Mouse (Mus musculus): ENCODE data around the gene Asb15. TPM values are rescaled to one million over a fixed set of nuclear protein-coding genes. Genes with fewer than 3 reads are reported as not detected.

Gene Asb15
- total RNA-seq, 1 experiment, result not detected

DNA sequence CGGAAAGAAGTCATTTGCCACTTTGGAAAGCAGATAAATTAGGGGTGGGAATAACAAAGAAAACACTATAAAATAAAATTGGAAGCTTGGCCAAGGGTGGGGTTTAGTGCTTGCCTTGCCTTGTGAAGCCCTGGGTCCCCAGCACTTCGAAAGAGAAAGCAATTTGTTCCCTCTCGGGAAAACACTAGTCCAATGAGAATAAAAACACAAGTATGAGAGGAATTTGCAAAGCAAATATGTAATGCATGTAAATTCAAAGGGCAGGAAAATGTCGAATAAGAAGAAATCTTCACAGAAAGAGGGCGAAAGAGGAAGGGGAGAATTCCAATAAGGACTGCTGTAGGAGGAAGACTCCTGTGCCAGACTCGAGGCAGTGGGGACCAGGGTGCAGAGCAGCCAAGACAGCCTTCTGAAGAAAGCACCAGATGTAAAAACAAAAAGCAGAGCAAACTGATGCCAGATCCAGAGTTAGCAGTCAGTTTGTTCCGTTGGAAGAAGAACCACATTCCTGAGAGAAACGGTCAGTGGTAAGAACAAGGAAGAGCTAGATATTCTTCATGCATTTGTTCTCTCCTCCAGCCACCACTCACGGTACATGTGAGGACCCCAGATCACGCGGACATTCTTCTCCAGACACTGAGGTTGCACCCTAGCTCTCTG is 26.6 kb downstream of the Asb15 start:
- H3K27ac ChIP-seq (ENCODE audit: insufficient read depth, low read depth, low read length, poor library complexity, severe bottlenecking), result no peak overlapping the region
- H3K9me3 ChIP-seq (ENCODE audit: control insufficient read depth, insufficient read depth, low read depth, low read length), result no peaks in the 10 kb centered on the region
- H3K36me3 ChIP-seq (ENCODE audit: control insufficient read depth, insufficient read depth, low read length, poor library complexity, severe bottlenecking), result no peaks in the 10 kb centered on the region
- in situ Hi-C loops (cut with MboI; ENCODE audit: low sequenced_read_pairs in 2 of 2, unreplicated experiment in 2 of 2), result no loop called here
- DNase-seq (ENCODE audit: low read depth, low spot score), result no peak
- H3K9ac ChIP-seq (ENCODE audit: insufficient read depth, low read depth, low read length, poor library complexity, severe bottlenecking), result no peak overlapping the region
- no peak overlapping the region for H3K4me3 ChIP-seq (ENCODE audit: insufficient read depth in 1 of 2, low read depth in 1 of 2, low read length in 2 of 2, poor library complexity in 1 of 2, severe bottlenecking in 1 of 2)
- no peak for TF ChIP-seq ZC3H11A (IDR thresholded peaks at IDR 0.05; ENCODE audit: borderline replicate concordance, low read depth, low read length)
- TF ChIP-seq MAFK (IDR thresholded peaks at IDR 0.05; ENCODE audit: insufficient read depth, low read depth, low read length), result no peak
- no peak for TF ChIP-seq CHD2 (IDR thresholded peaks at IDR 0.05; ENCODE audit: low read depth, low read length)
- TF ChIP-seq HCFC1 (IDR thresholded peaks at IDR 0.05; ENCODE audit: borderline replicate concordance, insufficient read depth, low read length), result no peak
- no peak for TF ChIP-seq ZNF384 (IDR thresholded peaks at IDR 0.05; ENCODE audit: low read depth, low read length)
- H3K4me1 ChIP-seq (ENCODE audit: control insufficient read depth in 2 of 2, insufficient read depth in 2 of 2, low read length in 2 of 2, poor library complexity in 1 of 2), result no peaks in the 10 kb centered on the region

DNA sequence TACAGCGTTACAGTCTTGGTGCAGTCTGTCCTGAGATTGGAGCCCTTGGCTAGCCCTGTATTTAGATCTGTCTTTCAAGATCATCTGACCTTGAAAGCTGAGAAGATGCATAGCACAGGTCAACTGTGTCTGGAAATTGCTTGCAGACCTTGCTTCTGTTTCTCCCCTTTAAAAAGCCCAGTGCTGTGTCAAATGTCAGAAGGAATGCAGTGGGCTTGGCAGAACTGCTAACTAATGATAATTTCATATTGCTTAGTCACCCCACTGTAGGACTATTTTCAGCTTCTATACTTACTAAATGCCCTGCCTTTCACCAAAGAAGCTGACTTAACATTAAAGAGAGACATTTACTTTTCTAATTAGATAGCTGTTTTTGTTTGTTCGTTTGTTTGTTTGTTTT is 27.5 kb downstream of the Asb15 start:
- no peaks in the 10 kb centered on the region for H3K4me1 ChIP-seq (ENCODE audit: control insufficient read depth in 2 of 2, insufficient read depth in 2 of 2, low read length in 2 of 2, poor library complexity in 1 of 2)
- H3K36me3 ChIP-seq (ENCODE audit: control insufficient read depth, insufficient read depth, low read length, poor library complexity, severe bottlenecking), result no peaks in the 10 kb centered on the region
- no peak overlapping the region for H3K4me3 ChIP-seq (ENCODE audit: insufficient read depth in 1 of 2, low read depth in 1 of 2, low read length in 2 of 2, poor library complexity in 1 of 2, severe bottlenecking in 1 of 2)
- TF ChIP-seq ZNF384 (IDR thresholded peaks at IDR 0.05; ENCODE audit: low read depth, low read length), result no peak
- no peak for TF ChIP-seq CHD2 (IDR thresholded peaks at IDR 0.05; ENCODE audit: low read depth, low read length)
- TF ChIP-seq MAFK (IDR thresholded peaks at IDR 0.05; ENCODE audit: insufficient read depth, low read depth, low read length), result no peak
- no peak for TF ChIP-seq HCFC1 (IDR thresholded peaks at IDR 0.05; ENCODE audit: borderline replicate concordance, insufficient read depth, low read length)
- TF ChIP-seq ZC3H11A (IDR thresholded peaks at IDR 0.05; ENCODE audit: borderline replicate concordance, low read depth, low read length), result no peak
- in situ Hi-C loops (cut with MboI; ENCODE audit: low sequenced_read_pairs in 2 of 2, unreplicated experiment in 2 of 2), result no loop called here
- no peak for DNase-seq (ENCODE audit: low read depth, low spot score)
- no peak overlapping the region for H3K9ac ChIP-seq (ENCODE audit: insufficient read depth, low read depth, low read length, poor library complexity, severe bottlenecking)
- H3K9me3 ChIP-seq (ENCODE audit: control insufficient read depth, insufficient read depth, low read depth, low read length), result no peaks in the 10 kb centered on the region
- H3K27ac ChIP-seq (ENCODE audit: insufficient read depth, low read depth, low read length, poor library complexity, severe bottlenecking), result no peak overlapping the region

DNA sequence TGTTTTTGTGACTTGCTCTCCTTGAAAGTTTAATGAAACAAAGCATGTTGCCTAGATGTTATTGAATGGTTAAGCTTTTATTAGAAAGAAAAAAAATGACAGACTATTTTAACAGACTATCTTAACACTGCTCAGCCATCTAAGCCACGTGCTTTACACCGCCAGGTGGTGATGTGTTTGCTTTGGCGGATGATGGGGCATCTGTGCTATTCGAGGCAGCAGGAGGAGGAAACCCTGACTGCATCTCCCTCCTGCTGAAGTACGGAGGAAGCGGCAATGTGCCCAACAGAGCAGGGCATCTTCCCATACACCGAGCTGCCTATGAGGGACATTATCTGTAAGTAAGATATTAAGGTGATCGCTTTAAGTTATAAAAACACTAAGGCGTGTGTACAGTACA is 36.1 kb downstream of the Asb15 start:
- no peak for TF ChIP-seq ZC3H11A (IDR thresholded peaks at IDR 0.05; ENCODE audit: borderline replicate concordance, low read depth, low read length)
- no peak for TF ChIP-seq HCFC1 (IDR thresholded peaks at IDR 0.05; ENCODE audit: borderline replicate concordance, insufficient read depth, low read length)
- no peak for TF ChIP-seq ZNF384 (IDR thresholded peaks at IDR 0.05; ENCODE audit: low read depth, low read length)
- no peak for TF ChIP-seq MAFK (IDR thresholded peaks at IDR 0.05; ENCODE audit: insufficient read depth, low read depth, low read length)
- no peak for TF ChIP-seq CHD2 (IDR thresholded peaks at IDR 0.05; ENCODE audit: low read depth, low read length)
- H3K4me1 ChIP-seq (ENCODE audit: control insufficient read depth in 2 of 2, insufficient read depth in 2 of 2, low read length in 2 of 2, poor library complexity in 1 of 2), result no peaks in the 10 kb centered on the region
- in situ Hi-C loops (cut with MboI; ENCODE audit: low sequenced_read_pairs in 2 of 2, unreplicated experiment in 2 of 2), result no loop called here
- H3K9ac ChIP-seq (ENCODE audit: insufficient read depth, low read depth, low read length, poor library complexity, severe bottlenecking), result no peak overlapping the region
- DNase-seq (ENCODE audit: low read depth, low spot score), result no peak
- no peak overlapping the region for H3K27ac ChIP-seq (ENCODE audit: insufficient read depth, low read depth, low read length, poor library complexity, severe bottlenecking)
- no peak overlapping the region for H3K4me3 ChIP-seq (ENCODE audit: insufficient read depth in 1 of 2, low read depth in 1 of 2, low read length in 2 of 2, poor library complexity in 1 of 2, severe bottlenecking in 1 of 2)
- no peaks in the 10 kb centered on the region for H3K9me3 ChIP-seq (ENCODE audit: control insufficient read depth, insufficient read depth, low read depth, low read length)
- no peaks in the 10 kb centered on the region for H3K36me3 ChIP-seq (ENCODE audit: control insufficient read depth, insufficient read depth, low read length, poor library complexity, severe bottlenecking)

DNA sequence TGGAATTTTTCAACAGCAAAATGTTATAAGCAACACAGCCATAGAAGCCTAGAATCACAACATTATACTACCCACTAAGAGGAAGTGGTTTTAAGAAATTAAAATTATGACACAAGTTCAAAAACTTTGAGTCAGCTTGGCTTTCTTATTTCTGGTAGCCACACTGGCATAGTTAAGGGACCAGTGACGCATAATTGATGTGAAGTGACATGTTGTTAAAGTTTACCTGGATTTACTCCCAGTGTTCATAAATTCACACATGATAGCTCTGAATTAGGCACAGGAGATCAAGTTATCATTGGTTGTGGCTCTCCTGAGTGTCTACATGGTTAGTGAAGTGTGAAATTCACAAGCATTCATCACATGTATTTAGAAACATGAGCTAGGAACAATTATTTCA is 36.9 kb downstream of the Asb15 start:
- Histone ChIP-seq H3K36me3 (ENCODE audit: control insufficient read depth, insufficient read depth, low read length, poor library complexity, severe bottlenecking) (no peaks in the 10 kb centered on the region), H3K27ac (ENCODE audit: insufficient read depth, low read depth, low read length, poor library complexity, severe bottlenecking) (no peak overlapping the region), H3K9me3 (ENCODE audit: control insufficient read depth, insufficient read depth, low read depth, low read length) (no peaks in the 10 kb centered on the region), H3K9ac (ENCODE audit: insufficient read depth, low read depth, low read length, poor library complexity, severe bottlenecking) (no peak overlapping the region), H3K4me1 (ENCODE audit: control insufficient read depth in 2 of 2, insufficient read depth in 2 of 2, low read length in 2 of 2, poor library complexity in 1 of 2) (no peaks in the 10 kb centered on the region), H3K4me3 (ENCODE audit: insufficient read depth in 1 of 2, low read depth in 1 of 2, low read length in 2 of 2, poor library complexity in 1 of 2, severe bottlenecking in 1 of 2) (no peak overlapping the region)
- in situ Hi-C loops (cut with MboI; ENCODE audit: low sequenced_read_pairs in 2 of 2, unreplicated experiment in 2 of 2), result no loop called here
- no peak for DNase-seq (ENCODE audit: low read depth, low spot score)
- TF ChIP-seq MAFK (IDR thresholded peaks at IDR 0.05; ENCODE audit: insufficient read depth, low read depth, low read length) (no peak), ZC3H11A (IDR thresholded peaks at IDR 0.05; ENCODE audit: borderline replicate concordance, low read depth, low read length) (no peak), HCFC1 (IDR thresholded peaks at IDR 0.05; ENCODE audit: borderline replicate concordance, insufficient read depth, low read length) (no peak), ZNF384 (IDR thresholded peaks at IDR 0.05; ENCODE audit: low read depth, low read length) (no peak), CHD2 (IDR thresholded peaks at IDR 0.05; ENCODE audit: low read depth, low read length) (no peak)
